Mouse (Mus musculus) limb, embryonic 13.5 days (tissue): ENCODE measurements at regions not wholly inside any gene's neighbourhood (a gene's known extent, or its start where the extent isn't known, plus 50 kb on each side); places are given as distances from the start of the nearest gene placed in this dataset.

Experiments
- ATAC-seq: fragments of 200-750 bp; cut with Nextera tagmentation; 2 replicates; pipeline ENCODE4 v1.8.0; 2017; ENCODE audit warnings: low read depth, moderate number of reproducible peaks, moderate TSS enrichment; ENCODE audit not compliant: low FRiP score
- H3K27ac ChIP-seq: fragments of 300-500 bp; sonication (generic); 2 replicates; pipeline ENCODE4 v1.5.1; 2015; ENCODE audit warnings: inconsistent platforms, mild to moderate bottlenecking, moderate library complexity
- H3K27me3 ChIP-seq: fragments of 300-500 bp; sonication (generic); 2 replicates; pipeline ENCODE4 v1.6.1; 2015; ENCODE audit warnings: mild to moderate bottlenecking, inconsistent platforms
- H3K36me3 ChIP-seq: fragments of 300-500 bp; sonication (generic); 2 replicates; pipeline ENCODE4 v1.6.1; 2015; ENCODE audit warnings: inconsistent platforms, mild to moderate bottlenecking, moderate library complexity
- H3K4me1 ChIP-seq: fragments of 300-500 bp; sonication (generic); 2 replicates; pipeline ENCODE4 v1.6.1; 2015; ENCODE audit warnings: inconsistent platforms
- H3K4me2 ChIP-seq: fragments of 300-500 bp; sonication (generic); replicated peaks from 2 replicates; pipeline ENCODE4 v1.6.1; 2015; ENCODE audit warnings: inconsistent platforms, mild to moderate bottlenecking, moderate library complexity
- H3K4me3 ChIP-seq: fragments of 300-500 bp; sonication (generic); 2 replicates; pipeline ENCODE4 v1.5.1; 2015; ENCODE audit warnings: moderate library complexity, mild to moderate bottlenecking, inconsistent platforms
- H3K9ac ChIP-seq: fragments of 300-500 bp; sonication (generic); 2 replicates; pipeline ENCODE4 v1.6.1; 2015; ENCODE audit warnings: mild to moderate bottlenecking, inconsistent platforms
- H3K9me3 ChIP-seq: fragments of 300-500 bp; sonication (generic); 2 replicates; pipeline ENCODE4 v1.6.1; 2016; ENCODE audit warnings: inconsistent platforms
- WGBS: fragments of 180-500 bp; shearing (Covaris S2); methylation state at CpG from one replicate; pipeline ENCODE4 v1.1.7; 2015; 5-methylcytosine and 5-hydroxymethylcytosine counted together

- Histone ChIP-seq H3K27ac (no peak overlapping the region), H3K36me3 (no peaks in the 10 kb centered on the region), H3K9me3 (no peaks in the 10 kb centered on the region), H3K4me3 (no peak overlapping the region), H3K9ac (no peak overlapping the region), H3K27me3 (peaks cover 56% of the 10 kb centered on the region), H3K4me2 (no peak overlapping the region), H3K4me1 (peaks cover 2% of the 10 kb centered on the region)
- WGBS: 31% methylated on average over 3 of the region's 3 CpGs
- no peak for ATAC-seq
Measured at GRCm38 (mm10) chr7:68478044-68478443, 204.4 kb downstream of the Fam169b start.

- Histone ChIP-seq H3K4me2 (peak overlapping the region; percentile 21; the same call in 1 of the 2 replicates), H3K9ac (no peak overlapping the region), H3K27ac (no peak overlapping the region), H3K4me1 (peaks cover 10% of the 10 kb centered on the region), H3K4me3 (no peak overlapping the region), H3K27me3 (peaks cover 31% of the 10 kb centered on the region), H3K36me3 (no peaks in the 10 kb centered on the region), H3K9me3 (no peaks in the 10 kb centered on the region)
- 5% methylated on average over 5 of the region's 5 CpGs for WGBS
- no peak for ATAC-seq
Measured at GRCm38 (mm10) chr7:68472800-68473199, 199.2 kb downstream of the Fam169b start.

GRCm38 (mm10) chr7:68470983-68471382, 197.3 kb downstream of the Fam169b start:
- no peak overlapping the region for H3K4me2 ChIP-seq
- WGBS: 29% methylated on average over 11 of the region's 11 CpGs

GRCm38 (mm10) chr7:68468574-68468973, 194.9 kb downstream of the Fam169b start:
- Histone ChIP-seq H3K36me3 (no peaks in the 10 kb centered on the region), H3K4me3 (no peak overlapping the region), H3K27me3 (peaks cover 26% of the 10 kb centered on the region), H3K27ac (no peak overlapping the region), H3K4me2 (no peak overlapping the region), H3K9ac (no peak overlapping the region), H3K4me1 (peaks cover 10% of the 10 kb centered on the region), H3K9me3 (no peaks in the 10 kb centered on the region)
- ATAC-seq: no peak
- 76% methylated on average over 5 of the region's 5 CpGs for WGBS

More at GRCm38 (mm10) chr7:68470983-68471382, 197.3 kb downstream of the Fam169b start:
- no peaks in the 10 kb centered on the region for H3K36me3 ChIP-seq
- no peak for ATAC-seq
- H3K27ac ChIP-seq: no peak overlapping the region
- H3K4me1 ChIP-seq: peaks cover 10% of the 10 kb centered on the region
- H3K27me3 ChIP-seq: peaks cover 27% of the 10 kb centered on the region
- H3K9me3 ChIP-seq: no peaks in the 10 kb centered on the region
- no peak overlapping the region for H3K4me3 ChIP-seq
- H3K9ac ChIP-seq: no peak overlapping the region

GRCm38 (mm10) chr7:68457842-68458241, 184.2 kb downstream of the Fam169b start:
- no peak overlapping the region for H3K9ac ChIP-seq
- 100% methylated on average over 1 of the region's 1 CpGs for WGBS
- peaks cover 10% of the 10 kb centered on the region; the same call in 1 of the 2 replicates for H3K4me1 ChIP-seq
- H3K9me3 ChIP-seq: 0 out of 2 replicates have a peak, but pooled peaks cover 4% of the 10 kb centered on the region
- H3K4me2 ChIP-seq: no peak overlapping the region
- H3K27ac ChIP-seq: no peak overlapping the region
- H3K27me3 ChIP-seq: peaks cover 7% of the 10 kb centered on the region; the same call in 1 of the 2 replicates
- no peak for ATAC-seq
- H3K4me3 ChIP-seq: no peak overlapping the region
- no peaks in the 10 kb centered on the region for H3K36me3 ChIP-seq

- no peak overlapping the region for H3K4me2 ChIP-seq
- WGBS: 23% methylated on average over 5 of the region's 5 CpGs
- H3K36me3 ChIP-seq: no peaks in the 10 kb centered on the region
- no peak overlapping the region for H3K27ac ChIP-seq
- H3K9me3 ChIP-seq: no peaks in the 10 kb centered on the region
- no peak overlapping the region for H3K4me3 ChIP-seq
- peaks cover 11% of the 10 kb centered on the region; the same call in 1 of the 2 replicates for H3K4me1 ChIP-seq
- H3K27me3 ChIP-seq: peaks cover 19% of the 10 kb centered on the region
- ATAC-seq: no peak
- H3K9ac ChIP-seq: no peak overlapping the region
Measured at GRCm38 (mm10) chr7:68455451-68455850, 181.8 kb downstream of the Fam169b start.

GRCm38 (mm10) chr7:68453028-68453692, 179.5 kb downstream of the Fam169b start:
- no peak for ATAC-seq
- 67% methylated on average over 8 of the region's 8 CpGs for WGBS

GRCm38 (mm10) chr7:68444426-68445095, 170.9 kb downstream of the Fam169b start:
- Histone ChIP-seq H3K4me1 (peaks cover 32% of the 10 kb centered on the region), H3K4me3 (no peak overlapping the region), H3K9ac (no peak overlapping the region), H3K4me2 (no peak overlapping the region), H3K9me3 (no peaks in the 10 kb centered on the region), H3K36me3 (no peaks in the 10 kb centered on the region), H3K27ac (no peak overlapping the region), H3K27me3 (peaks cover 60% of the 10 kb centered on the region)
- ATAC-seq: peak; percentile 70
- 16% methylated on average over 11 of the region's 11 CpGs for WGBS

More at GRCm38 (mm10) chr7:68453028-68453692, 179.5 kb downstream of the Fam169b start:
- H3K27me3 ChIP-seq: peaks cover 29% of the 10 kb centered on the region
- no peak overlapping the region for H3K27ac ChIP-seq
- H3K9ac ChIP-seq: no peak overlapping the region
- no peaks in the 10 kb centered on the region for H3K9me3 ChIP-seq
- no peak overlapping the region for H3K4me2 ChIP-seq
- H3K36me3 ChIP-seq: no peaks in the 10 kb centered on the region
- no peak overlapping the region for H3K4me3 ChIP-seq
- peaks cover 11% of the 10 kb centered on the region; the same call in 1 of the 2 replicates for H3K4me1 ChIP-seq

- Histone ChIP-seq H3K27ac (no peak overlapping the region), H3K4me2 (no peak overlapping the region), H3K9me3 (no peaks in the 10 kb centered on the region), H3K4me1 (peaks cover 26% of the 10 kb centered on the region), H3K27me3 (peaks cover 53% of the 10 kb centered on the region), H3K9ac (no peak overlapping the region), H3K36me3 (no peaks in the 10 kb centered on the region), H3K4me3 (no peak overlapping the region)
- 20% methylated on average over 11 of the region's 11 CpGs for WGBS
- no peak for ATAC-seq
Measured at GRCm38 (mm10) chr7:68440661-68441150, 167.1 kb downstream of the Fam169b start.

- Histone ChIP-seq H3K4me2 (no peak overlapping the region), H3K9me3 (no peaks in the 10 kb centered on the region), H3K27ac (no peak overlapping the region), H3K4me3 (no peak overlapping the region), H3K9ac (no peak overlapping the region), H3K4me1 (no peaks in the 10 kb centered on the region), H3K36me3 (no peaks in the 10 kb centered on the region), H3K27me3 (peaks cover 22% of the 10 kb centered on the region)
- WGBS: 81% methylated on average over 4 of the region's 4 CpGs
- no peak for ATAC-seq
Measured at GRCm38 (mm10) chr7:68428946-68429345, 155.3 kb downstream of the Fam169b start.

- Histone ChIP-seq H3K9me3 (no peaks in the 10 kb centered on the region), H3K27me3 (peaks cover 42% of the 10 kb centered on the region), H3K4me1 (peaks cover 8% of the 10 kb centered on the region), H3K36me3 (no peaks in the 10 kb centered on the region), H3K4me2 (no peak overlapping the region), H3K4me3 (no peak overlapping the region), H3K27ac (no peak overlapping the region), H3K9ac (no peak overlapping the region)
- WGBS: 61% methylated on average over 7 of the region's 7 CpGs
- ATAC-seq: no peak
Measured at GRCm38 (mm10) chr7:68415890-68416289, 142.3 kb downstream of the Fam169b start.

- Histone ChIP-seq H3K9ac (no peak overlapping the region), H3K4me1 (peaks cover 24% of the 10 kb centered on the region), H3K27me3 (peaks cover 57% of the 10 kb centered on the region), H3K9me3 (no peaks in the 10 kb centered on the region), H3K4me2 (no peak overlapping the region), H3K27ac (no peak overlapping the region), H3K4me3 (no peak overlapping the region), H3K36me3 (no peaks in the 10 kb centered on the region)
- 50% methylated on average over 1 of the region's 1 CpGs for WGBS
- ATAC-seq: peak; percentile 52; the same call in 1 of the 2 replicates
Measured at GRCm38 (mm10) chr7:68412786-68413185, 139.1 kb downstream of the Fam169b start.
